Mouse (Mus musculus): ENCODE measurements around the gene Sncg. TPM values are rescaled to one million over a fixed set of nuclear protein-coding genes. Genes with fewer than 3 reads are reported as not detected.
"Not testable (repeated sequence)": the region's sequence is repeated elsewhere in the genome, so short reads cannot be mapped to it uniquely, and the experiment has no call there.

Sncg gene
- total and polyA plus RNA-seq, 3 experiments, result 0.27 TPM; not detected in 2

- Histone ChIP-seq H3K4me1 (ENCODE audit: insufficient read depth, low read depth, low read length) (peaks cover 6% of the 10 kb centered on the region; the same call in 1 of the 2 replicates), H3K36me3 (replicated peaks) (no peaks in the 10 kb centered on the region), H3K4me3 (ENCODE audit: low read depth, low read length) (no peak overlapping the region), H3K9me3 (replicated peaks) (no peaks in the 10 kb centered on the region), H3K27me3 (ENCODE audit: insufficient read depth, low read length) (peaks cover 13% of the 10 kb centered on the region)
- ATAC-seq (ENCODE audit: extremely low read depth, insufficient number of reproducible peaks, low FRiP score, poor library complexity, severe bottlenecking) (no peak), DNase-seq (ENCODE audit: low spot score) (no peak)
- TF ChIP-seq TAL1 (conservative IDR thresholded peaks at IDR 0.05; ENCODE audit: low read depth, low read length), result no peak
- no peak for TF ChIP-seq GATA2 (IDR thresholded peaks at IDR 0.05; ENCODE audit: borderline replicate concordance, low read depth, low read length)
- no peak for TF ChIP-seq GATA1 (IDR thresholded peaks at IDR 0.05; ENCODE audit: borderline replicate concordance, low read length)
- no peak for TF ChIP-seq POLR2AphosphoS5 (IDR thresholded peaks at IDR 0.05; ENCODE audit: insufficient replicate concordance, low read depth, low read length)
- no peak for TF ChIP-seq CTCF (IDR thresholded peaks at IDR 0.05; ENCODE audit: low read depth, low read length)
Observed at GRCm38 (mm10) chr14:34372646-34373045, 1.9 kb downstream of the Sncg start.

- H3K36me3 ChIP-seq (replicated peaks), result no peaks in the 10 kb centered on the region
- H3K27me3 ChIP-seq (ENCODE audit: insufficient read depth, low read length), result peaks cover 13% of the 10 kb centered on the region
- TF ChIP-seq GATA2 (IDR thresholded peaks at IDR 0.05; ENCODE audit: borderline replicate concordance, low read depth, low read length), result no peak
- TF ChIP-seq GATA1 (IDR thresholded peaks at IDR 0.05; ENCODE audit: borderline replicate concordance, low read length), result no peak
- TF ChIP-seq POLR2AphosphoS5 (IDR thresholded peaks at IDR 0.05; ENCODE audit: insufficient replicate concordance, low read depth, low read length), result no peak
- TF ChIP-seq CTCF (IDR thresholded peaks at IDR 0.05; ENCODE audit: low read depth, low read length), result no peak
- no peak for TF ChIP-seq TAL1 (conservative IDR thresholded peaks at IDR 0.05; ENCODE audit: low read depth, low read length)
- peaks cover 6% of the 10 kb centered on the region; the same call in 1 of the 2 replicates for H3K4me1 ChIP-seq (ENCODE audit: insufficient read depth, low read depth, low read length)
- ATAC-seq (ENCODE audit: extremely low read depth, insufficient number of reproducible peaks, low FRiP score, poor library complexity, severe bottlenecking) (no peak), DNase-seq (ENCODE audit: low spot score) (no peak)
- no peaks in the 10 kb centered on the region for H3K9me3 ChIP-seq (replicated peaks)
- H3K4me3 ChIP-seq (ENCODE audit: low read depth, low read length), result no peak overlapping the region
Observed at GRCm38 (mm10) chr14:34371763-34372162, 2.8 kb downstream of the Sncg start.

GRCm38 (mm10) chr14:34370921-34371320 is 3.7 kb downstream of the Sncg start:
- Histone ChIP-seq H3K9me3 (replicated peaks) (no peaks in the 10 kb centered on the region), H3K4me1 (ENCODE audit: insufficient read depth, low read depth, low read length) (peaks cover 6% of the 10 kb centered on the region; the same call in 1 of the 2 replicates), H3K4me3 (ENCODE audit: low read depth, low read length) (no peak overlapping the region), H3K27me3 (ENCODE audit: insufficient read depth, low read length) (peaks cover 13% of the 10 kb centered on the region), H3K36me3 (replicated peaks) (no peaks in the 10 kb centered on the region)
- DNase-seq (ENCODE audit: low spot score) (no peak), ATAC-seq (ENCODE audit: extremely low read depth, insufficient number of reproducible peaks, low FRiP score, poor library complexity, severe bottlenecking) (no peak)
- TF ChIP-seq POLR2AphosphoS5 (IDR thresholded peaks at IDR 0.05; ENCODE audit: insufficient replicate concordance, low read depth, low read length) (no peak), CTCF (IDR thresholded peaks at IDR 0.05; ENCODE audit: low read depth, low read length) (no peak), TAL1 (conservative IDR thresholded peaks at IDR 0.05; ENCODE audit: low read depth, low read length) (no peak), GATA2 (IDR thresholded peaks at IDR 0.05; ENCODE audit: borderline replicate concordance, low read depth, low read length) (no peak)

GRCm38 (mm10) chr14:34370203-34370602 is 4.4 kb downstream of the Sncg start:
- Histone ChIP-seq H3K4me3 (ENCODE audit: low read depth, low read length) (no peak overlapping the region), H3K4me1 (ENCODE audit: insufficient read depth, low read depth, low read length) (peaks cover 6% of the 10 kb centered on the region; the same call in 1 of the 2 replicates), H3K36me3 (replicated peaks) (no peaks in the 10 kb centered on the region), H3K9me3 (replicated peaks) (peaks cover 4% of the 10 kb centered on the region), H3K27me3 (ENCODE audit: insufficient read depth, low read length) (peaks cover 13% of the 10 kb centered on the region)
- DNase-seq (ENCODE audit: low spot score), result no peak
- no peak for ATAC-seq (ENCODE audit: extremely low read depth, insufficient number of reproducible peaks, low FRiP score, poor library complexity, severe bottlenecking)
- TF ChIP-seq GATA2 (IDR thresholded peaks at IDR 0.05; ENCODE audit: borderline replicate concordance, low read depth, low read length), result no peak
- TF ChIP-seq GATA1 (IDR thresholded peaks at IDR 0.05; ENCODE audit: borderline replicate concordance, low read length), result no peak
- no peak for TF ChIP-seq POLR2AphosphoS5 (IDR thresholded peaks at IDR 0.05; ENCODE audit: insufficient replicate concordance, low read depth, low read length)
- no peak for TF ChIP-seq CTCF (IDR thresholded peaks at IDR 0.05; ENCODE audit: low read depth, low read length)
- TF ChIP-seq TAL1 (conservative IDR thresholded peaks at IDR 0.05; ENCODE audit: low read depth, low read length), result no peak

GRCm38 (mm10) chr14:34365147-34365507 is 9.5 kb downstream of the Sncg start:
- Histone ChIP-seq H3K4me1 (ENCODE audit: insufficient read depth, low read depth, low read length) (peaks cover 12% of the 10 kb centered on the region), H3K9me3 (replicated peaks) (peaks cover 5% of the 10 kb centered on the region), H3K36me3 (replicated peaks) (no peaks in the 10 kb centered on the region), H3K4me3 (ENCODE audit: low read depth, low read length) (no peak overlapping the region), H3K27me3 (ENCODE audit: insufficient read depth, low read length) (peaks cover 17% of the 10 kb centered on the region)
- ATAC-seq (ENCODE audit: extremely low read depth, insufficient number of reproducible peaks, low FRiP score, poor library complexity, severe bottlenecking), result no peak
- TF ChIP-seq GATA2 (IDR thresholded peaks at IDR 0.05; ENCODE audit: borderline replicate concordance, low read depth, low read length) (no peak), GATA1 (IDR thresholded peaks at IDR 0.05; ENCODE audit: borderline replicate concordance, low read length) (no peak), POLR2AphosphoS5 (IDR thresholded peaks at IDR 0.05; ENCODE audit: insufficient replicate concordance, low read depth, low read length) (no peak), TAL1 (conservative IDR thresholded peaks at IDR 0.05; ENCODE audit: low read depth, low read length) (no peak), CTCF (IDR thresholded peaks at IDR 0.05; ENCODE audit: low read depth, low read length) (no peak)
- no peak for DNase-seq (ENCODE audit: low spot score)

- H3K4me3 ChIP-seq (ENCODE audit: low read depth, low read length); ATAC-seq (ENCODE audit: extremely low read depth, insufficient number of reproducible peaks, low FRiP score, poor library complexity, severe bottlenecking); H3K36me3 ChIP-seq (replicated peaks); H3K9me3 ChIP-seq (replicated peaks); DNase-seq (ENCODE audit: low spot score): not testable (repeated sequence)
- H3K4me1 ChIP-seq (ENCODE audit: insufficient read depth, low read depth, low read length), result peaks cover 12% of the 10 kb centered on the region
- H3K27me3 ChIP-seq (ENCODE audit: insufficient read depth, low read length), result peaks cover 15% of the 10 kb centered on the region
Observed at GRCm38 (mm10) chr14:34364254-34365146, 10.1 kb downstream of the Sncg start.

All from G1E (cell line).